Mouse (Mus musculus) limb, embryonic 10.5 days (tissue): Measurements from ENCODE around the gene Kif16b. TPM values are rescaled to one million over a fixed set of nuclear protein-coding genes. Genes with fewer than 3 reads are reported as not detected.
A peak's percentile ranks its signal among the peaks of the same experiment; 100 is the strongest.

Experiments used
- DNase-seq: peaks from one replicate; pipeline ENCODE4 v3.0.0-alpha.2; 2017; ENCODE audit warnings: low spot score
- H3K27ac ChIP-seq: fragments of 300-500 bp; sonication (generic); 2 replicates; pipeline ENCODE4 v1.5.1; 2016; ENCODE audit warnings: mild to moderate bottlenecking
- H3K27me3 ChIP-seq: fragments of 300-500 bp; sonication (generic); 2 replicates; pipeline ENCODE4 v1.6.1; 2016; ENCODE audit warnings: low read depth, mild to moderate bottlenecking; ENCODE audit not compliant: poor library complexity, severe bottlenecking
- H3K36me3 ChIP-seq: fragments of 300-500 bp; sonication (generic); 2 replicates; pipeline ENCODE4 v1.6.1; 2016; ENCODE audit warnings: mild to moderate bottlenecking, moderate library complexity
- H3K4me1 ChIP-seq: fragments of 300-500 bp; sonication (generic); 2 replicates; pipeline ENCODE4 v1.6.1; 2016
- H3K4me3 ChIP-seq: fragments of 300-500 bp; sonication (generic); 2 replicates; pipeline ENCODE4 v1.5.1; 2016; ENCODE audit warnings: mild to moderate bottlenecking, moderate library complexity
- H3K9me3 ChIP-seq: fragments of 300-500 bp; sonication (generic); replicated peaks from 2 replicates; pipeline ENCODE4 v1.6.1; 2016; ENCODE audit warnings: mild to moderate bottlenecking
- WGBS: fragments of 180-500 bp; shearing (Covaris S2); methylation state at CpG from one replicate; pipeline ENCODE4 v1.1.7; 2016; 5-methylcytosine and 5-hydroxymethylcytosine counted together
- polyA plus RNA-seq: library from polyadenylated mRNA; unstranded; fragments of >200 nt; fragmentation: Nextera tagmentation; extraction: Ambion mirVana; gene quantifications from 2 replicates; pipeline ENCODE4 v1.2.1, GENCODE M21; 2016

The Kif16b gene
- polyA plus RNA-seq, 1 experiment from 2014 or later = 9.7 TPM

DNA sequence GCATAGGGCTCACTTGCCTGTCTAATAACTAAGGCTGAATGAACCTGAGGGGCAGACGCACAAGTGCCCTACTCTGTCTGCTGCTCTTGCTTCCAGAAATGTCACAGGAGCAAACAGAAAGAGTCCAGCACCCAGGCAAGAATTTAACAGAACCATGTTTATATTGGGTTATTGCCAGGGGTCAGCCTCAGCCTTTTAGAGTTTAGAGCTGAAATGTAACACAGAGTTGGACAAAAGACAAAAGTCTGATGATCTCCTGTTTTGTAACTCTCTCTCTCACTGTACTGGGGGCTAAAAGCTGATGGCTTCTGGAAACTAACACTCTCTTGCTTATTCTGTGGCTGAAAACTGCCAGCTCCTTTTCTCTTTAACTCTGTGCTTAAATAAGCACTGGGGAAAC lies 63.2 kb downstream of the Kif16b start:
- H3K36me3 ChIP-seq = no peaks in the 10 kb centered on the region; the same call in 1 of the 2 replicates

DNA sequence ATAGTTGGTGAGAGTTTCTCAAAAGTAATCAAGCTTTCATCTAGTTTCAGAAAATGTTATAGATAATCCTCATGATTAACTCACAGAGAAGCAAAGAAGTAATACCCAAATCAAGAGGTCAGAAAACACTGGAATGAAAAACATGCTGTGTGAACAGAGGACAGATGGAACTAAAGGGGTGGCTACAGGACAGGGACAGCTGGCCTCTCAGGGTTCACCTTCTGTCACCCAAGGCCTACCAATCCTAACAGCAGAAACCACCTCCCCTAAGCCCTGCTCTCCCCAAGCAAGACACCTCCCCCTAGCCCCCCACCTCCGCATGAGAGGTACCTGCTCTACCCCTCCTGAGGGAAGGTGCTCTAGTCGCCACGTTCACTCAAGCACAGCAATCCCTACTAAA lies 66.6 kb downstream of the Kif16b start:
- H3K36me3 ChIP-seq = no peaks in the 10 kb centered on the region; the same call in 1 of the 2 replicates
- no peaks in the 10 kb centered on the region for H3K27me3 ChIP-seq
- WGBS = 82% methylated on average over 3 of the region's 3 CpGs
- H3K27ac ChIP-seq = no peak overlapping the region
- H3K9me3 ChIP-seq = no peaks in the 10 kb centered on the region
- H3K4me3 ChIP-seq = no peak overlapping the region
- DNase-seq = no peak
- H3K4me1 ChIP-seq = no peaks in the 10 kb centered on the region

More for the DNA sequence above, 63.2 kb downstream of the Kif16b start:
- Histone ChIP-seq H3K9me3 (no peaks in the 10 kb centered on the region), H3K4me1 (no peaks in the 10 kb centered on the region), H3K4me3 (no peak overlapping the region), H3K27me3 (no peaks in the 10 kb centered on the region), H3K27ac (no peak overlapping the region)
- no peak for DNase-seq
- WGBS = 68% methylated on average over 1 of the region's 1 CpGs

GRCm38 (mm10) chr2:142832617-142833422 lies 68.5 kb downstream of the Kif16b start:
- Histone ChIP-seq H3K4me3 (no peak overlapping the region), H3K4me1 (no peaks in the 10 kb centered on the region), H3K36me3 (no peaks in the 10 kb centered on the region), H3K27ac (no peak overlapping the region), H3K9me3 (no peaks in the 10 kb centered on the region), H3K27me3 (no peaks in the 10 kb centered on the region)
- 73% methylated on average over 10 of the region's 10 CpGs for WGBS
- DNase-seq = no peak

GRCm38 (mm10) chr2:142813033-142813432 lies 88.3 kb downstream of the Kif16b start:
- Histone ChIP-seq H3K27me3 (no peaks in the 10 kb centered on the region), H3K27ac (no peak overlapping the region), H3K4me1 (no peaks in the 10 kb centered on the region), H3K36me3 (no peaks in the 10 kb centered on the region), H3K4me3 (no peak overlapping the region), H3K9me3 (no peaks in the 10 kb centered on the region)
- 49% methylated on average over 2 of the region's 2 CpGs for WGBS
- DNase-seq = peak; percentile 41

DNA sequence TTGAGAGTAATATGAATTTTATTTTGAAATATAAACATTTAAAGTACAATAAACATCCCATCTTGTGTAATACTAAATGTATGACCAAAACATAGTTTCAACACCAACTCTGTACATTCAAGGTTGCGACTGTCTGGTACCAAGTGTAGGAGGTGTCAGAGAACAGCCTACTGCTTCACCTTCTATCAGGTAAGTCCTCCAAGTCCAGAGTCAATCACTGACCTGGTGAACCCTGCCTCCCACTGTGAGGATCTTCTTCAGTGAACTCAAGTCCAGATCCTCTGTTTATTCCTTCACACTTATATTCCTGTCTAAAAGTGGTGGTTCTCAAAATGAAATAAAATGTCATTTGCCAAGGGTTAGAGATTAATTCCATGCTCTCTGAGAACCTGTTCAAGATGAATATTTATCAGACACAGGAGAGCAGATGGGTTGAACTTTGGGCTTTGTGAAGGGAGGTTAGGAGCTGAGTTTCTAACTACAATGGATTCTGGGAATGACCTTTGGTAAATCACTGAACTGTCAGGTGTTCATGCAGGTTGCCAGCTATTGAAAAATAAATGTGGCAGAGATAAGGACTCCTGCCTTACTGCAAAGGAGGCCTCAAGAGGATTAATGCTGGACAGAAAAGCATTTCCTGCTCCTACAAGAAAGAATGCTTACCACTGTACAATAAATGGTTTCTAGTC lies 97.4 kb downstream of the Kif16b start:
- H3K9me3 ChIP-seq = no peaks in the 10 kb centered on the region
- WGBS = 90% methylated on average over 1 of the region's 1 CpGs
- no peaks in the 10 kb centered on the region for H3K27me3 ChIP-seq
- no peaks in the 10 kb centered on the region for H3K36me3 ChIP-seq
- no peak overlapping the region for H3K4me3 ChIP-seq
- no peak for DNase-seq
- H3K27ac ChIP-seq = no peak overlapping the region
- no peaks in the 10 kb centered on the region for H3K4me1 ChIP-seq

DNA sequence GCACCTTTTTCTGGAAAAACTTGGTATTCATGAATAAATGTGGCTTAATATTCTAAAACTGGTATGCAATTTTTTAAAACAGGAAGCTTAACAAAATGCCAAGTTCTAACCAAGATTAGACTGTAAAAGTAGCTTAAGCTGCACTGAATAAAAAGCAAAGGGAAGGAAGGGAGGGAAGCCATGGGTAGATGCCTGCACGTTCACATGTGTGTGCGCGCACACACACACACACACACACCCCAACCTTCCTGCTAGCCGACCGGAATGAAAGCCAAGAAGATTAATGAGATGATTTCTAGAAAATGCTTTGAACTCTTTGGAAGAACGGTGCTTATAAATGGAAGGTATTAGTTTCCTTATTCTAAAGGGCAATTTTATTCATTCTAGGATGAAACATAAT lies 104.0 kb downstream of the Kif16b start:
- no peak for DNase-seq
- H3K27me3 ChIP-seq = no peaks in the 10 kb centered on the region
- no peaks in the 10 kb centered on the region for H3K9me3 ChIP-seq
- H3K4me3 ChIP-seq = no peak overlapping the region
- H3K4me1 ChIP-seq = no peaks in the 10 kb centered on the region
- no peaks in the 10 kb centered on the region for H3K36me3 ChIP-seq
- H3K27ac ChIP-seq = no peak overlapping the region
- 65% methylated on average over 6 of the region's 6 CpGs for WGBS

- Histone ChIP-seq H3K4me3 (no peak overlapping the region), H3K36me3 (no peaks in the 10 kb centered on the region), H3K27me3 (no peaks in the 10 kb centered on the region), H3K27ac (no peak overlapping the region), H3K4me1 (peaks cover 13% of the 10 kb centered on the region; the same call in 1 of the 2 replicates), H3K9me3 (no peaks in the 10 kb centered on the region)
- no peak for DNase-seq
- 70% methylated on average over 1 of the region's 1 CpGs for WGBS
Measured at GRCm38 (mm10) chr2:142775358-142775757, 126.0 kb downstream of the Kif16b start.

DNA sequence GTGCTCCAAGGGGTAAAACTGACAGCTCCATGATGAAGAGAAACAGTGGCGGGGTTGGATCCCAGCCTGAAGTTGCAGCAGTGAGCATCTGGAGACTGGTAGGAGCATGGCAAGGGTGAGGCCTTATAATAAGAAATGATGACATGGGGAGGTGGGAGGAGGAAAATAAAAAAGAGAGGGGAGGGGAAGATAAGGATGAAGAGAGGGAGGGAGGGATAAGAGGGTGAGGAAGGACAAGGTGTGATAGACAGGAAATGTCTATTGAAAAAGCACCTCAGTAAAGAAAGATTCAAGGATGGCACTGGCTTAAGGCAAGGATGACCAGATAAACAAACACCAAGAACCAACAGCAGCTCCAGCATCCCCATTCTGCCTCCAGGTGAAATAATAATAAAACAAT lies 126.6 kb downstream of the Kif16b start:
- H3K27ac ChIP-seq = no peak overlapping the region
- H3K36me3 ChIP-seq = no peaks in the 10 kb centered on the region
- no peak for DNase-seq
- WGBS = 67% methylated on average over 1 of the region's 1 CpGs
- H3K4me1 ChIP-seq = peaks cover 13% of the 10 kb centered on the region; the same call in 1 of the 2 replicates
- no peaks in the 10 kb centered on the region for H3K9me3 ChIP-seq
- H3K27me3 ChIP-seq = no peaks in the 10 kb centered on the region
- no peak overlapping the region for H3K4me3 ChIP-seq

GRCm38 (mm10) chr2:142769647-142770121 lies 131.6 kb downstream of the Kif16b start:
- no peaks in the 10 kb centered on the region for H3K9me3 ChIP-seq
- H3K27me3 ChIP-seq = no peaks in the 10 kb centered on the region
- H3K4me1 ChIP-seq = peaks cover 12% of the 10 kb centered on the region; the same call in 1 of the 2 replicates
- H3K4me3 ChIP-seq = no peak overlapping the region
- H3K36me3 ChIP-seq = no peaks in the 10 kb centered on the region
- 91% methylated on average over 11 of the region's 11 CpGs for WGBS
- no peak overlapping the region for H3K27ac ChIP-seq
- DNase-seq = no peak

DNA sequence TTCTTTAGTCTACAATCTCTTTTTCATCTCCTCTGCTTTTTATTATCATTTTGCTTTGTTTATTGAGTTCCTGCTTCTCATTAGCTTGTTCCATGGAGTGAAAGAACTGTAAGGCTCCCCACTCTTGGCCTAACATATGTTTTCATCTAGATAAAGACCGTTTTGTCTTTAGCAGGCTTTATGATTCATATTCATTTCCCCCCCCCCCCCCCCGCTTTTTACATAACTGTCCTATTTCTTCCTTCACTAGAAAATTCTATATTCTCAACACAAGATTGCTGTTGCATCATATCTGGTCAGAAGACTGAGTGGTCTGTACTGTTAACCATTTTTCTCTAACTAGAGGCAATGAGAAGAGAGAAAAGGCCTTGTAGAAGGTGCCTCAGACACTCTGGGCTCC lies 137.1 kb downstream of the Kif16b start:
- DNase-seq = no peak
- Histone ChIP-seq H3K4me3 (no peak overlapping the region), H3K27me3 (no peaks in the 10 kb centered on the region), H3K36me3 (no peaks in the 10 kb centered on the region), H3K4me1 (no peaks in the 10 kb centered on the region), H3K9me3 (no peaks in the 10 kb centered on the region), H3K27ac (no peak overlapping the region)
- WGBS = 77% methylated on average over 2 of the region's 2 CpGs

DNA sequence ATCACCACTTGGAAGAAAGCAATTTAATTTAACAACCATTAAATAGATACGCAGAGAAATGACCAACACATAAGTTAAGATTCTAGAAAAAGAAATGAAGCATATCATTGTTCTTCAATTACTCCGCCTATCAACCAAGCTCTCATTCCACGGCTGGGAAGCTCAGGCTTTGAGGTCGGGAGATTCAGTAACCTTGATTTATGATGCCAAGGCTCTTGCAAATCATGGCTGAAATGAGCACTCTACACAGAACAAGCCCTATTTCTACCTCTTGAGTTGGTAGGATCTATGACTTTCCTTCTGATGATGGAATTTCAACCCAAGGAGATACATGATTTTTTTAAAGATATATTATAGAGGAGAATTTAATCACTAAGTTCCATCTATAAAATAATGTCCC lies 140.5 kb downstream of the Kif16b start:
- no peaks in the 10 kb centered on the region for H3K9me3 ChIP-seq
- no peaks in the 10 kb centered on the region for H3K36me3 ChIP-seq
- H3K27ac ChIP-seq = no peak overlapping the region
- WGBS = 59% methylated on average over 4 of the region's 4 CpGs
- DNase-seq = no peak
- H3K27me3 ChIP-seq = no peaks in the 10 kb centered on the region
- H3K4me3 ChIP-seq = no peak overlapping the region
- H3K4me1 ChIP-seq = no peaks in the 10 kb centered on the region

DNA sequence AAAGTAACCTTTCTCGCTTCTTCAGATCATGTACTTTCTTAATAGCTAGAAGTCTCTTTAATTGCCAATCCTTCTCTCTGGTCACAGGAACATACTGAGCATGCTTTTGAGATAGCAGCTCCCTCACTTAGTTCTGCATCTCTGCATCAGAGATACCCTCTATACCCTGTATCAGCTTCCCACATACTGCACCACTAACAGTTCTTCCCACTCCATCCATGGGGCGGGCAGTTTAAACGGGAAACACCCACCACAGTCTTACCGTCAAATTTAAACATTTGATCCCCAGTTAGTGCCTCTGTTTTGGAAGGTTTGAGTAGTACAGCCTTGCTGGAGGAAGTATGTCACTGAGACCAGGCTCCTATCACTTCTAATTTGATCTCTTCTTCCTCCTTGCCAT lies 142.1 kb downstream of the Kif16b start:
- H3K4me3 ChIP-seq = no peak overlapping the region
- no peaks in the 10 kb centered on the region for H3K9me3 ChIP-seq
- no peaks in the 10 kb centered on the region for H3K27me3 ChIP-seq
- H3K4me1 ChIP-seq = no peaks in the 10 kb centered on the region
- no peak overlapping the region for H3K27ac ChIP-seq
- no peak for DNase-seq
- H3K36me3 ChIP-seq = no peaks in the 10 kb centered on the region
- 93% methylated on average over 4 of the region's 4 CpGs for WGBS

- H3K27me3 ChIP-seq = no peaks in the 10 kb centered on the region
- 89% methylated on average over 3 of the region's 3 CpGs for WGBS
- H3K27ac ChIP-seq = no peak overlapping the region
- H3K4me3 ChIP-seq = no peak overlapping the region
- no peaks in the 10 kb centered on the region for H3K9me3 ChIP-seq
- H3K36me3 ChIP-seq = no peaks in the 10 kb centered on the region
- no peak for DNase-seq
- H3K4me1 ChIP-seq = no peaks in the 10 kb centered on the region
Measured at GRCm38 (mm10) chr2:142758091-142758765, 143.1 kb downstream of the Kif16b start.
